Mouse (Mus musculus): ENCODE measurements at regions not wholly inside any gene's neighbourhood (a gene's known extent, or its start where the extent isn't known, plus 50 kb on each side); places are given as distances from the start of the nearest gene placed in this dataset.

DNA sequence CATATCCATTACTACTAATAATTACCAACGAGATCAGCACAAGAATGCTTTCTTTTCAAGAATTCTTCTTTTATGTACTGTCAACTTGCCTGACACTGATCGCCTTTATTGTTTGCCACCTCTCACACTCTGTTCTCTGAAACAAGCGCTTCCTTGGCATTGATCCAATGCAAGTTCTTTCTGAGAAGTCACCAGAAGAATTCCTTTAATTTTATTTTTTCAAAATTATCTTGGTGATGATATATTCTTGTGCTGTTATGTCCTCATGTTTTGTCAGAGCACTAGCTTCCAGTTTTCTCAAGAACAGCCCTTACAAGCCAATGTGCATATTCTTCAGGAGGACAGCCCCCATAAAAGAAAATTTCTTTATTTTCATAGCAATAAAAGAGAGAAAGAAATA, 654.9 kb upstream of the Alcam start:
- Histone ChIP-seq H3K9ac (ENCODE audit: low read length) (no peak overlapping the region), H3K36me3 (ENCODE audit: control insufficient read depth, insufficient read depth, low read length) (no peaks in the 10 kb centered on the region), H3K4me2 (ENCODE audit: low read length) (no peak overlapping the region), H3K27ac (replicated peaks in 1 of 2; ENCODE audit: control insufficient read depth in 1 of 2, insufficient read depth in 1 of 2, low read depth in 2 of 2, low read length in 2 of 2) (no peak overlapping the region), H3K4me3 (ENCODE audit: control insufficient read depth in 1 of 2, insufficient read depth in 1 of 2, low read depth in 1 of 2, low read length in 2 of 2) (no peak overlapping the region), H3K9me3 (ENCODE audit: control insufficient read depth, low read length) (no peaks in the 10 kb centered on the region), H3K4me1 (ENCODE audit: control insufficient read depth in 2 of 2, insufficient read depth in 2 of 2, low read length in 2 of 2) (no peaks in the 10 kb centered on the region), H3K27me3 (ENCODE audit: control insufficient read depth, insufficient read depth, low read length) (no peaks in the 10 kb centered on the region)
- 73% methylated on average over 3 of the region's 3 CpGs for WGBS
- ATAC-seq (ENCODE audit: insufficient number of reproducible peaks, insufficient read depth, low FRiP score, low read depth), result no peak

DNA sequence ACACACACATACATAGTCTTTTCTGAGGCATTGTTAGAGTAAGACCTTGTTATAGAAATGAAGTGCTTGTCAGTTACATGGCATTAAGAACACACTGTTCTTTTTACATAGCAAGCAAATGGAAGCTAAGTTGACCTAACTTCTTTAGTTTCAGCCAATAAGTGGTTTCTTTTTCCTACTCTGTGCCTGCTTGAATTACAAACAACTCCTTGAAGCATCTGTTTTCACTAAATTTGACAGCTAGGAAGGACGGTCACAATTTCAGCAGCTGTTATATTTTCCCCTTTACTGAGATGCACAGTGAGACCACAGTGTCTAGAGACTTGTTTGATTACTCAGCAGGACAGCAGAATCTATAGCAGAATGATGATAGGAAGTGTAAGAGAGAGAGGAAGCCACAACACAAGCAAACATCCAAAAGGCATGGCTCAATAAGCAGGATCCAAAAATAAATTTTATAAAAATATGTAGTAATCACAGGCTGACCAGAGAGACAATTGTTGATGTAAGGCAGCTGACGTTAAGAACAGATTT, 641.6 kb upstream of the Alcam start:
- Histone ChIP-seq H3K36me3 (ENCODE audit: control insufficient read depth, insufficient read depth, low read length) (no peaks in the 10 kb centered on the region), H3K9ac (ENCODE audit: low read length) (no peak overlapping the region)
- ATAC-seq (ENCODE audit: insufficient number of reproducible peaks, insufficient read depth, low FRiP score, low read depth), result no peak

GRCm38 (mm10) chr16:53073856-53074568, 620.1 kb upstream of the Alcam start:
- no peaks in the 10 kb centered on the region for H3K27me3 ChIP-seq (ENCODE audit: control insufficient read depth, insufficient read depth, low read length)
- no peak overlapping the region for H3K4me3 ChIP-seq (ENCODE audit: control insufficient read depth in 1 of 2, insufficient read depth in 1 of 2, low read depth in 1 of 2, low read length in 2 of 2)
- 72% methylated on average over 6 of the region's 6 CpGs for WGBS
- H3K4me1 ChIP-seq (ENCODE audit: control insufficient read depth in 2 of 2, insufficient read depth in 2 of 2, low read length in 2 of 2), result peaks cover 3 to 7% of the 10 kb centered on the region in 2 experiments; a peak in 3 of 4 replicates
- no peak for ATAC-seq (ENCODE audit: insufficient number of reproducible peaks, insufficient read depth, low FRiP score, low read depth)
- no peak overlapping the region for H3K9ac ChIP-seq (ENCODE audit: low read length)
- no peak overlapping the region for H3K4me2 ChIP-seq (ENCODE audit: low read length)
- no peaks in the 10 kb centered on the region for H3K36me3 ChIP-seq (ENCODE audit: control insufficient read depth, insufficient read depth, low read length)
- H3K9me3 ChIP-seq (ENCODE audit: control insufficient read depth, low read length), result no peaks in the 10 kb centered on the region
- no peak overlapping the region for H3K27ac ChIP-seq (replicated peaks in 1 of 2; ENCODE audit: control insufficient read depth in 1 of 2, insufficient read depth in 1 of 2, low read depth in 2 of 2, low read length in 2 of 2)

More for the DNA sequence above, 641.6 kb upstream of the Alcam start:
- H3K4me1 ChIP-seq (ENCODE audit: control insufficient read depth in 2 of 2, insufficient read depth in 2 of 2, low read length in 2 of 2), result no peaks in the 10 kb centered on the region
- H3K27me3 ChIP-seq (ENCODE audit: control insufficient read depth, insufficient read depth, low read length), result no peaks in the 10 kb centered on the region
- 58% methylated on average over 2 of the region's 2 CpGs for whole genome bisulfite sequencing
- no peak overlapping the region for H3K4me2 ChIP-seq (ENCODE audit: low read length)
- H3K9me3 ChIP-seq (ENCODE audit: control insufficient read depth, low read length), result no peaks in the 10 kb centered on the region
- no peak overlapping the region for H3K4me3 ChIP-seq (ENCODE audit: control insufficient read depth in 1 of 2, insufficient read depth in 1 of 2, low read depth in 1 of 2, low read length in 2 of 2)
- no peak overlapping the region for H3K27ac ChIP-seq (replicated peaks in 1 of 2; ENCODE audit: control insufficient read depth in 1 of 2, insufficient read depth in 1 of 2, low read depth in 2 of 2, low read length in 2 of 2)

DNA sequence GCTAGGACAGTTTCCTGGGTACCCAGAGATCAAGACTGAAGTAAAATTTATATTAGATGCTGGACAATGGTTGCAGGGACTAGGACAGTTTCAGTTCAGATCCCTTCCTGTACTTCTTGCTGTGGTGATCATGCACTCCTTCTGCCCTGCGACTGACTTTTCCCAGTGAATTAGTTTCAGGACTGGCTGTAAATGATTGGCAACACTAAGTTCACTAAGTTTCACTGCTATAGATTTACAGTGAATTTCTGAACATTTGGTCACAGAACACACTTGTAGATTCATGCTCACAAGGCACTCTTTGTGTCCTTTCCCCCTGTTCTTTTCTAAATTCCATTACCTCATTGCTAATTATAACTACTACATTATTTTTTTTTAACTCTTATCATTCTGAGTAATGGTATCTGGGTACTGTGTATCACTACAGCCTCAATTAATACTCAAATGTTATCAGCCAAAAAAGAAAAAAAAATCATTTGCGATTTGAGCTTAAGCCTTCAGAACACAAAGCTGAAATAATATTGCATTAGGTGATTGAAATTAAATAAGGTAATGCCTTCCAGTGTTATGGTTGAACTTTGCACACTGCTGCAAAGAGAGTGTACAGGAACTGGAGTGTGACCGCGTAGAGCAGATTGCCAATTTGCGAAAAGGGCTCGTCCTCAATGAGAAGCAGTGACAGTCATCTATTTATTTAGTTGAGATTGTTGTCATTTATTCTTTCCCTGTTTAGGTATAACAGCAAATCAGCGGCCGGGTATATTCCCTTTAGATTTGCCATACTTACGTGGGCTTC, 618.2 kb upstream of the Alcam start:
- H3K27ac ChIP-seq (replicated peaks in 1 of 2; ENCODE audit: control insufficient read depth in 1 of 2, insufficient read depth in 1 of 2, low read depth in 2 of 2, low read length in 2 of 2), result peak overlapping the region; percentile 64 to 66; a peak in 3 of 4 replicates
- peaks cover 3 to 7% of the 10 kb centered on the region in 2 experiments; a peak in 3 of 4 replicates for H3K4me1 ChIP-seq (ENCODE audit: control insufficient read depth in 2 of 2, insufficient read depth in 2 of 2, low read length in 2 of 2)
- ATAC-seq (ENCODE audit: insufficient number of reproducible peaks, insufficient read depth, low FRiP score, low read depth), result no peak
- H3K27me3 ChIP-seq (ENCODE audit: control insufficient read depth, insufficient read depth, low read length), result no peaks in the 10 kb centered on the region
- H3K4me2 ChIP-seq (ENCODE audit: low read length), result no peak overlapping the region
- WGBS, result 69% methylated on average over 9 of the region's 9 CpGs
- H3K36me3 ChIP-seq (ENCODE audit: control insufficient read depth, insufficient read depth, low read length), result no peaks in the 10 kb centered on the region
- H3K4me3 ChIP-seq (ENCODE audit: control insufficient read depth in 1 of 2, insufficient read depth in 1 of 2, low read depth in 1 of 2, low read length in 2 of 2), result no peak overlapping the region
- H3K9me3 ChIP-seq (ENCODE audit: control insufficient read depth, low read length), result no peaks in the 10 kb centered on the region
- H3K9ac ChIP-seq (ENCODE audit: low read length), result no peak overlapping the region

GRCm38 (mm10) chr16:53064151-53064550, 610.3 kb upstream of the Alcam start:
- WGBS, result 64% methylated on average over 3 of the region's 3 CpGs

DNA sequence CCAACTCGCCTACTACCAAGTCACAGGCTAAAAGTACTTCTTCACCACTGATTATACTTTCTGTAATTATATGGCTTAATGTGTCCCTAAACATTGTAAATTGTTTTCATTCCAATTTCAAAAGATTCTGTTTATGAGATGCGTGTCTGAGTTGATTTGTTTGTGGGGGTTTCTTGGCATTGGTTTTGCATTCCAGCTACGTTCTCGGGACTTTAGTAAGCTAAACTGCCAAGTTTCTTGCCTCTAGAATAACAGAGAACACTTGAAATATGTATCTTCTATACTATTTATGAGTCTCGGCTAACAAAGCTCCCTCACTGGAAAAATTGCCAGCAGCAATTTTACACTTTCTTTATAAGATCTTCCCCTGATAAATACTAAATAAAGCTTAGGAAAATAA, 609.2 kb upstream of the Alcam start:
- WGBS, result 76% methylated on average over 5 of the region's 5 CpGs
- H3K4me3 ChIP-seq (ENCODE audit: control insufficient read depth in 1 of 2, insufficient read depth in 1 of 2, low read depth in 1 of 2, low read length in 2 of 2), result no peak overlapping the region
- no peak overlapping the region for H3K9ac ChIP-seq (ENCODE audit: low read length)
- H3K9me3 ChIP-seq (ENCODE audit: control insufficient read depth, low read length), result no peaks in the 10 kb centered on the region
- no peaks in the 10 kb centered on the region for H3K27me3 ChIP-seq (ENCODE audit: control insufficient read depth, insufficient read depth, low read length)
- no peaks in the 10 kb centered on the region for H3K36me3 ChIP-seq (ENCODE audit: control insufficient read depth, insufficient read depth, low read length)
- no peak overlapping the region for H3K4me2 ChIP-seq (ENCODE audit: low read length)
- ATAC-seq (ENCODE audit: insufficient number of reproducible peaks, insufficient read depth, low FRiP score, low read depth), result no peak
- no peaks in the 10 kb centered on the region for H3K4me1 ChIP-seq (ENCODE audit: control insufficient read depth in 2 of 2, insufficient read depth in 2 of 2, low read length in 2 of 2)
- no peak overlapping the region for H3K27ac ChIP-seq (replicated peaks in 1 of 2; ENCODE audit: control insufficient read depth in 1 of 2, insufficient read depth in 1 of 2, low read depth in 2 of 2, low read length in 2 of 2)

More at GRCm38 (mm10) chr16:53064151-53064550, 610.3 kb upstream of the Alcam start:
- ATAC-seq (ENCODE audit: insufficient number of reproducible peaks, insufficient read depth, low FRiP score, low read depth), result no peak
- H3K27ac ChIP-seq (replicated peaks in 1 of 2; ENCODE audit: control insufficient read depth in 1 of 2, insufficient read depth in 1 of 2, low read depth in 2 of 2, low read length in 2 of 2), result no peak overlapping the region
- no peak overlapping the region for H3K4me2 ChIP-seq (ENCODE audit: low read length)
- H3K9ac ChIP-seq (ENCODE audit: low read length), result no peak overlapping the region
- no peaks in the 10 kb centered on the region for H3K36me3 ChIP-seq (ENCODE audit: control insufficient read depth, insufficient read depth, low read length)
- no peaks in the 10 kb centered on the region for H3K27me3 ChIP-seq (ENCODE audit: control insufficient read depth, insufficient read depth, low read length)
- H3K4me1 ChIP-seq (ENCODE audit: control insufficient read depth in 2 of 2, insufficient read depth in 2 of 2, low read length in 2 of 2), result no peaks in the 10 kb centered on the region
- H3K9me3 ChIP-seq (ENCODE audit: control insufficient read depth, low read length), result no peaks in the 10 kb centered on the region
- H3K4me3 ChIP-seq (ENCODE audit: control insufficient read depth in 1 of 2, insufficient read depth in 1 of 2, low read depth in 1 of 2, low read length in 2 of 2), result no peak overlapping the region

DNA sequence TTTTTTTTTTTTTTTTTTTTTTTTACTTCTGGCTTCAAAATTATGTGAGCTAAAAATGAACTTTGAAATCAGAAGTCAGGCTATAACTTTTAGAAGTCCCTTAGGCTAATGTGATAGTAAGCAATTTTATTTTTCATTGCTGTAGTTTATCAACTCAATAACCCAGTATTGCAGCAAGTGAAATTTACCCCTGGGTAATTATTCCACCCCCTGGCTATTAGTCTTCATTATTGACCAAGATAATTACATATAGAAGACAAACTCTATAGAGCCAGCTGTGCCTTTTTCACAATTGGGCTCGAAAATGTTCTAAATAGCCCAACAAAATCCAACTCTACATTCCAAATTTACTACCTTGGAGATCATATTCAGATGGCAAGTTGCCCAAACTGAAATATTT, 572.2 kb upstream of the Alcam start:
- H3K27ac ChIP-seq (replicated peaks in 1 of 2; ENCODE audit: control insufficient read depth in 1 of 2, insufficient read depth in 1 of 2, low read depth in 2 of 2, low read length in 2 of 2), result no peak overlapping the region
- no peak overlapping the region for H3K4me3 ChIP-seq (ENCODE audit: control insufficient read depth in 1 of 2, insufficient read depth in 1 of 2, low read depth in 1 of 2, low read length in 2 of 2)
- H3K36me3 ChIP-seq (ENCODE audit: control insufficient read depth, insufficient read depth, low read length), result no peaks in the 10 kb centered on the region
- ATAC-seq (ENCODE audit: insufficient number of reproducible peaks, insufficient read depth, low FRiP score, low read depth), result no peak
- H3K9me3 ChIP-seq (ENCODE audit: control insufficient read depth, low read length), result no peaks in the 10 kb centered on the region
- WGBS, result 64% methylated on average over 1 of the region's 1 CpGs
- H3K9ac ChIP-seq (ENCODE audit: low read length), result no peak overlapping the region
- H3K27me3 ChIP-seq (ENCODE audit: control insufficient read depth, insufficient read depth, low read length), result no peaks in the 10 kb centered on the region
- H3K4me1 ChIP-seq (ENCODE audit: control insufficient read depth in 2 of 2, insufficient read depth in 2 of 2, low read length in 2 of 2), result no peaks in the 10 kb centered on the region
- H3K4me2 ChIP-seq (ENCODE audit: low read length), result no peak overlapping the region
